Mouse (Mus musculus) midbrain, embryonic 14.5 days (tissue): ENCODE data around the gene Bard1. TPM values are rescaled to one million over a fixed set of nuclear protein-coding genes. Genes with fewer than 3 reads are reported as not detected.

Experiments used
- ATAC-seq: fragments of 200-750 bp; cut with Nextera tagmentation; 2 replicates; pipeline ENCODE4 v1.8.0; 2017; ENCODE audit warnings: moderate number of reproducible peaks, moderate library complexity; ENCODE audit not compliant: low FRiP score, low TSS enrichment
- DNase-seq: peaks from one replicate; pipeline ENCODE4 v3.0.0-alpha.2; 2015
- H3K27ac ChIP-seq: fragments of 300-500 bp; sonication (generic); replicated peaks from 2 replicates; pipeline ENCODE4 v1.5.1; 2014; ENCODE audit warnings: mild to moderate bottlenecking, low read depth, low read length, moderate library complexity
- H3K27me3 ChIP-seq: fragments of 300-500 bp; sonication (generic); 2 replicates; pipeline ENCODE4 v1.6.1; 2014; ENCODE audit warnings: low read length, control low read depth, mixed read lengths; ENCODE audit not compliant: control insufficient read depth, insufficient read depth
- H3K36me3 ChIP-seq: fragments of 300-500 bp; sonication (generic); 2 replicates; pipeline ENCODE4 v1.6.1; 2014; ENCODE audit warnings: low read length, control low read depth; ENCODE audit not compliant: control insufficient read depth, insufficient read depth
- H3K4me1 ChIP-seq: fragments of 300-500 bp; sonication (generic); 2 replicates; pipeline ENCODE4 v1.6.1; 2014; ENCODE audit warnings: mild to moderate bottlenecking, antibody characterized with exemption, low read length, control low read depth; ENCODE audit not compliant: control insufficient read depth, insufficient read depth
- H3K4me2 ChIP-seq: fragments of 300-500 bp; sonication (generic); 2 replicates; pipeline ENCODE4 v1.6.1; 2014; ENCODE audit warnings: mild to moderate bottlenecking, low read length, moderate library complexity
- H3K4me3 ChIP-seq: fragments of 300-500 bp; sonication (generic); replicated peaks from 2 replicates; pipeline ENCODE4 v1.5.1; 2014; ENCODE audit warnings: low read depth, low read length
- H3K9ac ChIP-seq: fragments of 300-500 bp; sonication (generic); replicated peaks from 2 replicates; pipeline ENCODE4 v1.6.1; 2014; ENCODE audit warnings: mild to moderate bottlenecking, low read length, moderate library complexity
- H3K9me3 ChIP-seq: fragments of 300-500 bp; sonication (generic); 2 replicates; pipeline ENCODE4 v1.6.1; 2016; ENCODE audit warnings: low read length, control low read depth, mixed read lengths; ENCODE audit not compliant: control insufficient read depth
- WGBS: fragments of 180-500 bp; shearing (Covaris S2); extraction: QIAGEN DNeasy Blood & Tissue Kit; methylation state at CpG from one replicate; pipeline ENCODE4 v1.1.7; 2014; 5-methylcytosine and 5-hydroxymethylcytosine counted together
- polyA plus RNA-seq: library from polyadenylated mRNA; unstranded; fragments of >200 nt; fragmentation: Nextera tagmentation; extraction: Ambion mirVana; gene quantifications from 2 replicates; pipeline ENCODE4 v1.2.1, GENCODE M21; 2014

Bard1 gene
- polyA plus RNA-seq, 1 experiment from 2014 or later = 0.99 TPM

DNA sequence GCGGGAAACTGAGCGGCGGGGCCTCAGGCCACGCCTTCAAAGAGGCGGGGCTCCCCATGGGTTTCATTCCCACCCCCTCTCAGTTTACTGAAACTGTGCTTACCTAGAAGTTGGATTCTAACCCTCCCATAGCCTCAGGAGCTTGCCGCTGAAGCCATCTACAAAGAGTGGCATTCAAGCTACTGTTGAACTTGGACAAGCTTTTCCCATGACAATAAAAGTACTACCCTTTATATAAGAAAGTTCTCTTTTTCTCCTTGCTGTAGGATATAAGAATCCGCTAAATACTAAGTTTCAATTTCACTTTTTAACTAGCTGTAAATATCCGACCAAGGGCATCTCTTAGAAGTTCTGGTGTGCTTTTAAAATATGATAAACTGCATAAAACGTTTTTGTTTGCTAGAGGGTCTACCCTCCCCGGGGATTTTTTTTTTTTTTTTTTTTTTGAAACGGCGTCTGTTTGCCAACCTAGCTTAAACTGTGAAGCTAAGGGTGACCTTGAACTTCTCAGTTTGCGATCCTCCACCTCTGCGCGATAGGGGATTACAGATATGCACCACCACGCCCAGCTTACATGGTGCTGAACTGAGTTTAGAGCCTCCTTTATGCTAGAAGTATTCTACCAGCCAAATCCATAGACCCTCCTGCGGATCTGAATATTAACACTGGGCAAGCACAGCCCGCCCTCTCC is 373 bp upstream of the Bard1 start:
- Histone ChIP-seq H3K4me3 (peak overlapping the region; percentile 73), H3K9ac (peak overlapping the region; percentile 54), H3K36me3 (no peaks in the 10 kb centered on the region), H3K9me3 (no peaks in the 10 kb centered on the region), H3K27me3 (no peaks in the 10 kb centered on the region), H3K4me1 (no peaks in the 10 kb centered on the region), H3K4me2 (peak overlapping the region; percentile 91), H3K27ac (no peak overlapping the region)
- 34% methylated on average over 18 of the region's 18 CpGs for WGBS
- ATAC-seq (no peak), DNase-seq (no peak)

- no peaks in the 10 kb centered on the region for H3K27me3 ChIP-seq
- H3K36me3 ChIP-seq = no peaks in the 10 kb centered on the region
- no peaks in the 10 kb centered on the region for H3K4me1 ChIP-seq
- 57% methylated on average over 11 of the region's 11 CpGs for WGBS
- H3K27ac ChIP-seq = no peak overlapping the region
- no peak overlapping the region for H3K9ac ChIP-seq
- H3K4me3 ChIP-seq = no peak overlapping the region
- H3K4me2 ChIP-seq = peak overlapping the region; percentile 91; the same call in 1 of the 2 replicates
- H3K9me3 ChIP-seq = no peaks in the 10 kb centered on the region
- ATAC-seq = no peak
- DNase-seq = no peak
These were observed 1.5 kb downstream of the Bard1 start for GRCm38 (mm10) chr1:71101369-71101970.

DNA sequence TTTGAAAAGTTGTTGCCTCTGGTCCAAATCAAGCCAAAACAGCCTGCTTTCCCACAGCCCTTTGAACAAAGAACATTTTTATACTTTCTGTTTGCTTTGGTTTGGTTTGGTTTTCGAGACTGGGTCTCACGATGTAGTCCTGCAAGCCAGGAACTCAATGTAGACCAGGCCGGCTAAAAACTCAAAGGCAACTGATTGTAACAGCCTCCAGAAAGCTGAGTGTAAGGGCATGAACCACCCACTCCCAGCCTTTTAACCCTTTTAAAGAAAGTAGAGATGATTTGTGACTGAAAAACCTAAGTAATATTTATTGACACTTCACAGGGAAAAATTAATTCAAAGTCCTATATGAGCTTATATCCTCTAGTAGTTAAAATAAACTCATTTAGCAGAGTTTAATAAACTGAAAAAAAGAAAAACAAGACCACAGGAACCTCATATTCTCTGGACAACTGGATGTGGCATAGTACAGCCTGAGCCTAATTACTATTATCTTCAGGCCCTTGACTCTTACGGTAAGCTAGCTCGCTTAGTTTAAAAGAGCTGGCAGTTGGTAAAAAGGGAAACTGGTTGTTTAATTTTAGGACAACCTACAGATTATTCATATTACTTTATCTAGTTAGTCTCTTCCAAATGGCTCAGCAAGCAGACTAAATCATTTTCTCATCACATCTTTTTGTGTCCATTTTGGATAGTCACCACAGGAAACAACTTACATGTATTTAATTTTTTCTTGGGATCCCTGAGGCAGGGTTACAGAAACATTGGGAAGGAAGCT is 2.2 kb downstream of the Bard1 start:
- Histone ChIP-seq H3K27me3 (no peaks in the 10 kb centered on the region), H3K4me2 (peak overlapping the region; percentile 91; the same call in 1 of the 2 replicates), H3K9me3 (no peaks in the 10 kb centered on the region), H3K36me3 (no peaks in the 10 kb centered on the region), H3K4me3 (no peak overlapping the region), H3K4me1 (no peaks in the 10 kb centered on the region), H3K9ac (no peak overlapping the region), H3K27ac (no peak overlapping the region)
- ATAC-seq (no peak), DNase-seq (no peak)
- WGBS = 83% methylated on average over 5 of the region's 5 CpGs

- no peak overlapping the region for H3K27ac ChIP-seq
- no peak for ATAC-seq
- no peak for DNase-seq
- no peaks in the 10 kb centered on the region for H3K9me3 ChIP-seq
- H3K4me3 ChIP-seq = no peak overlapping the region
- no peaks in the 10 kb centered on the region for H3K36me3 ChIP-seq
- H3K4me1 ChIP-seq = no peaks in the 10 kb centered on the region
- no peaks in the 10 kb centered on the region for H3K27me3 ChIP-seq
- 40% methylated on average over 3 of the region's 3 CpGs for WGBS
- no peak overlapping the region for H3K4me2 ChIP-seq
- H3K9ac ChIP-seq = no peak overlapping the region
These were observed 2.9 kb downstream of the Bard1 start for GRCm38 (mm10) chr1:71099945-71100515.

- 97% methylated on average over 1 of the region's 1 CpGs for WGBS
- ATAC-seq (no peak), DNase-seq (no peak)
- no peaks in the 10 kb centered on the region for H3K9me3 ChIP-seq
- H3K9ac ChIP-seq = no peak overlapping the region
- H3K27me3 ChIP-seq = no peaks in the 10 kb centered on the region
- no peak overlapping the region for H3K4me2 ChIP-seq
- H3K4me1 ChIP-seq = no peaks in the 10 kb centered on the region
- H3K4me3 ChIP-seq = no peak overlapping the region
- H3K36me3 ChIP-seq = no peaks in the 10 kb centered on the region
- H3K27ac ChIP-seq = no peak overlapping the region
These were observed 6.9 kb downstream of the Bard1 start for GRCm38 (mm10) chr1:71096031-71096430.

GRCm38 (mm10) chr1:71095211-71095805 is 7.6 kb downstream of the Bard1 start:
- Histone ChIP-seq H3K27ac (no peak overlapping the region), H3K4me2 (no peak overlapping the region), H3K4me1 (no peaks in the 10 kb centered on the region), H3K4me3 (no peak overlapping the region), H3K36me3 (no peaks in the 10 kb centered on the region), H3K9me3 (no peaks in the 10 kb centered on the region), H3K27me3 (no peaks in the 10 kb centered on the region), H3K9ac (no peak overlapping the region)
- WGBS = 90% methylated on average over 2 of the region's 2 CpGs
- ATAC-seq = no peak
- DNase-seq = no peak

DNA sequence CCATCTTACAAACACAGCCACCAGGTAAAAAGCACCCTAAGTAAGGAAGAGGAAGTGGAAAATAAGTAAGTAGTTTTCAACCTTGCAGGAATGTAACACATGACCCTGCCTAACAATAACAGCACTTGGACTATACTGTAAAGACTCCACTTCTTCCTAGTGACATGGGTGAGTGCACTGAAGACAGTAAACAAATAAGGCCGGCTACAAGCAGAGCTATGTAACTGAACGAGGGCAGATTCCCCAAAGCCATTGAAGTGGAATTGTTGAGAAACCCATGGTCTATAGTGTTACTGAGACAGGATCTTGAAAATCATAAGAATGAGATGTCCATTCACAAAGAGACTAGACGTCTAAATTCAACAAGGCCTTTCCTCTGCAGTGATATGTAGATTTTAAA is 27.3 kb downstream of the Bard1 start:
- Histone ChIP-seq H3K9me3 (no peaks in the 10 kb centered on the region), H3K4me1 (no peaks in the 10 kb centered on the region), H3K36me3 (no peaks in the 10 kb centered on the region), H3K9ac (no peak overlapping the region), H3K4me3 (no peak overlapping the region), H3K4me2 (no peak overlapping the region), H3K27ac (no peak overlapping the region), H3K27me3 (no peaks in the 10 kb centered on the region)
- no peak for DNase-seq
- 73% methylated on average over 3 of the region's 3 CpGs for WGBS
- ATAC-seq = no peak

- no peak overlapping the region for H3K4me2 ChIP-seq
- DNase-seq = no peak
- H3K9me3 ChIP-seq = no peaks in the 10 kb centered on the region
- H3K4me3 ChIP-seq = no peak overlapping the region
- no peaks in the 10 kb centered on the region for H3K27me3 ChIP-seq
- H3K27ac ChIP-seq = no peak overlapping the region
- H3K4me1 ChIP-seq = no peaks in the 10 kb centered on the region; the same call in 1 of the 2 replicates
- no peak for ATAC-seq
- H3K9ac ChIP-seq = no peak overlapping the region
- H3K36me3 ChIP-seq = no peaks in the 10 kb centered on the region
These were observed 32.2 kb downstream of the Bard1 start for GRCm38 (mm10) chr1:71070771-71071170.
